Mouse (Mus musculus) MEL (cell line): Measurements from ENCODE around the gene Pop5. TPM values are rescaled to one million over a fixed set of nuclear protein-coding genes. Genes with fewer than 3 reads are reported as not detected.

Experiments used
- DNase-seq: peaks from one replicate; pipeline ENCODE4 v3.0.0; 2011; ENCODE audit warnings: low read depth, low spot score
- H3K27ac ChIP-seq: 2 replicates; pipeline ENCODE4 v1.5.1; 2012; ENCODE audit warnings: low read depth, mild to moderate bottlenecking, control low read depth, low read length, moderate library complexity; ENCODE audit not compliant: control insufficient read depth
- H3K27me3 ChIP-seq, 2 experiments: fragments of 150-350 bp in 1 of 2; sonication (generic) in 1 of 2; 2 replicates each; pipeline ENCODE4 v1.6.1; 2012; ENCODE audit warnings: low read length in 2 of 2, mild to moderate bottlenecking in 2 of 2, improper control_type of control experiment in 1 of 2, moderate library complexity in 1 of 2; ENCODE audit not compliant: insufficient read depth in 2 of 2, control insufficient read depth in 1 of 2
- H3K36me3 ChIP-seq, 2 experiments: 2 replicates each; pipeline ENCODE4 v1.6.1; 2012 to 2014; ENCODE audit warnings: low read length in 2 of 2, improper control_type of control experiment in 1 of 2, inconsistent platforms in 1 of 2, mild to moderate bottlenecking in 1 of 2; ENCODE audit not compliant: insufficient read depth in 2 of 2, control insufficient read depth in 1 of 2
- H3K4me1 ChIP-seq, 2 experiments: fragments of 150-350 bp in 1 of 2; sonication (generic) in 1 of 2; 2 replicates each; pipeline ENCODE4 v1.6.1; 2012; ENCODE audit warnings: low read length in 2 of 2, improper control_type of control experiment in 1 of 2, mild to moderate bottlenecking in 1 of 2; ENCODE audit not compliant: insufficient read depth in 2 of 2, control insufficient read depth in 1 of 2
- H3K4me3 ChIP-seq, 2 experiments: fragments of 150-350 bp in 1 of 2; sonication (generic) in 1 of 2; 2 replicates each; pipeline ENCODE4 v1.5.1; 2012; ENCODE audit warnings: low read depth in 2 of 2, low read length in 2 of 2, mild to moderate bottlenecking in 2 of 2, moderate library complexity in 2 of 2, control low read depth in 1 of 2, improper control_type of control experiment in 1 of 2; ENCODE audit not compliant: control insufficient read depth in 1 of 2, insufficient read depth in 1 of 2
- H3K79me2 ChIP-seq: 2 replicates; pipeline ENCODE4 v1.6.1; 2012; ENCODE audit warnings: mild to moderate bottlenecking, low read length, moderate library complexity; ENCODE audit not compliant: control insufficient read depth, poor library complexity, insufficient read depth
- H3K9ac ChIP-seq: 2 replicates; pipeline ENCODE4 v1.6.1; 2012; ENCODE audit warnings: low read depth, mild to moderate bottlenecking, control low read depth, low read length, moderate library complexity; ENCODE audit not compliant: control insufficient read depth, poor library complexity, severe bottlenecking
- H3K9me3 ChIP-seq: fragments of 150-350 bp; sonication (generic); replicated peaks from 2 replicates; pipeline ENCODE4 v1.6.1; 2012; ENCODE audit warnings: mild to moderate bottlenecking, low read length, improper control_type of control experiment, moderate library complexity; ENCODE audit not compliant: insufficient read depth
- CHD1 ChIP-seq: IDR thresholded peaks from 2 replicates; pipeline ENCODE4 v1.6.1; 2012; ENCODE audit warnings: low read depth, mild to moderate bottlenecking, inconsistent platforms, low read length, improper control_type of control experiment
- CTCF ChIP-seq, 3 experiments: IDR thresholded peaks in 2 of 3; conservative IDR thresholded peaks in 1 of 3; 2 replicates each; pipeline ENCODE4 v1.5.1; 2011 to 2012; ENCODE audit warnings: low read length in 3 of 3, low read depth in 2 of 3, mild to moderate bottlenecking in 2 of 3, improper control_type of control experiment in 1 of 3, inconsistent platforms in 1 of 3, mixed read lengths in 1 of 3, moderate library complexity in 1 of 3; ENCODE audit not compliant: control insufficient read depth in 1 of 3, insufficient read depth in 1 of 3, poor library complexity in 1 of 3, severe bottlenecking in 1 of 3
- E2F4 ChIP-seq: IDR thresholded peaks from 2 replicates; pipeline ENCODE4 v1.6.1; 2011; ENCODE audit warnings: low read depth, low read length, improper control_type of control experiment, borderline replicate concordance
- ELF1 ChIP-seq: IDR thresholded peaks from 2 replicates; pipeline ENCODE4 v1.6.1; 2014; ENCODE audit warnings: low read depth, mild to moderate bottlenecking, inconsistent platforms, low read length, improper control_type of control experiment, moderate library complexity
- ETS1 ChIP-seq: IDR thresholded peaks from 2 replicates; pipeline ENCODE4 v1.6.1; 2012; ENCODE audit warnings: low read depth, mild to moderate bottlenecking, inconsistent platforms, low read length, improper control_type of control experiment, moderate library complexity
- HCFC1 ChIP-seq: IDR thresholded peaks from 2 replicates; pipeline ENCODE4 v1.6.1; 2012; ENCODE audit warnings: low read depth, mild to moderate bottlenecking, inconsistent platforms, low read length, improper control_type of control experiment, moderate library complexity
- JUND ChIP-seq: IDR thresholded peaks from 2 replicates; pipeline ENCODE4 v1.6.1; 2011; ENCODE audit warnings: low read depth, mild to moderate bottlenecking, improper control_type of control experiment, low read length
- MAFK ChIP-seq: IDR thresholded peaks from 2 replicates; pipeline ENCODE4 v1.6.1; 2011; ENCODE audit warnings: low read depth, mild to moderate bottlenecking, low read length, improper control_type of control experiment, borderline replicate concordance
- MAX ChIP-seq: IDR thresholded peaks from 2 replicates; pipeline ENCODE4 v1.6.1; 2011; ENCODE audit warnings: low read length, improper control_type of control experiment
- MYC ChIP-seq: IDR thresholded peaks from 2 replicates; pipeline ENCODE4 v1.6.1; 2011; ENCODE audit warnings: low read depth, mild to moderate bottlenecking, low read length, improper control_type of control experiment, moderate library complexity
- NELFE ChIP-seq: IDR thresholded peaks from 2 replicates; pipeline ENCODE4 v1.6.1; 2011; ENCODE audit warnings: low read depth, low read length, improper control_type of control experiment
- NRF1 ChIP-seq: IDR thresholded peaks from 2 replicates; pipeline ENCODE4 v1.6.1; 2014; ENCODE audit warnings: low read depth, mild to moderate bottlenecking, inconsistent platforms, low read length, improper control_type of control experiment, moderate library complexity; ENCODE audit not compliant: poor library complexity, insufficient read depth, severe bottlenecking
- POLR2A ChIP-seq, 2 experiments: IDR thresholded peaks; 2 replicates each; pipeline ENCODE4 v1.6.1; 2011 to 2012; ENCODE audit warnings: low read length in 2 of 2, mild to moderate bottlenecking in 2 of 2, control low read depth in 1 of 2, improper control_type of control experiment in 1 of 2, low read depth in 1 of 2, moderate library complexity in 1 of 2; ENCODE audit not compliant: control insufficient read depth in 1 of 2, insufficient read depth in 1 of 2, poor library complexity in 1 of 2
- RAD21 ChIP-seq: IDR thresholded peaks from 2 replicates; pipeline ENCODE4 v1.6.1; 2011; ENCODE audit warnings: mild to moderate bottlenecking, low read depth, low read length, improper control_type of control experiment
- SIN3A ChIP-seq: IDR thresholded peaks from 2 replicates; pipeline ENCODE4 v1.6.1; 2012; ENCODE audit warnings: low read length, improper control_type of control experiment, inconsistent platforms
- SMC3 ChIP-seq: IDR thresholded peaks from 2 replicates; pipeline ENCODE4 v1.6.1; 2011; ENCODE audit warnings: low read depth, low read length, improper control_type of control experiment
- TBP ChIP-seq: IDR thresholded peaks from 2 replicates; pipeline ENCODE4 v1.8.0; 2011; ENCODE audit warnings: low read depth, low read length, improper control_type of control experiment
- TCF12 ChIP-seq: IDR thresholded peaks from 2 replicates; pipeline ENCODE4 v1.6.1; 2014; ENCODE audit warnings: low read depth, mild to moderate bottlenecking, inconsistent platforms, low read length, improper control_type of control experiment, moderate library complexity
- USF2 ChIP-seq, 2 experiments: IDR thresholded peaks; 2 replicates each; pipeline ENCODE4 v1.6.1; 2011 to 2012; ENCODE audit warnings: improper control_type of control experiment in 2 of 2, low read length in 2 of 2, borderline replicate concordance in 1 of 2, inconsistent platforms in 1 of 2, low read depth in 1 of 2, mild to moderate bottlenecking in 1 of 2; ENCODE audit not compliant: insufficient read depth in 1 of 2
- ZC3H11A ChIP-seq: IDR thresholded peaks from 2 replicates; pipeline ENCODE4 v1.6.1; 2012; ENCODE audit warnings: low read depth, mild to moderate bottlenecking, inconsistent platforms, low read length, improper control_type of control experiment
- ZKSCAN1 ChIP-seq: IDR thresholded peaks from 2 replicates; pipeline ENCODE4 v1.6.1; 2012; ENCODE audit warnings: low read depth, mild to moderate bottlenecking, inconsistent platforms, low read length, improper control_type of control experiment, moderate library complexity
- polyA plus RNA-seq, 2 experiments: library from polyadenylated mRNA; stranded (reverse) in 1 of 2; unstranded in 1 of 2; fragments of >175 nt in 1 of 2; fragments of >200 nt in 1 of 2; gene quantifications; 2 replicates each; pipeline versions ENCODE4 v1.2.1 to v1.2.4; 2012; ENCODE audit warnings: low replicate concordance in 2 of 2, low read depth in 1 of 2; ENCODE audit not compliant: insufficient read length in 2 of 2, insufficient read depth in 1 of 2, missing spikeins in 1 of 2
- total RNA-seq: library from RNA; depleted of rRNA; stranded (reverse); fragments of 300-350 nt; gene quantifications from 2 replicates; pipeline ENCODE4 v1.2.3, GENCODE M21; 2012

Pop5 gene
- total and polyA plus RNA-seq, 3 experiments: 103 to 388 (median 208) TPM

- Histone ChIP-seq H3K79me2 (peaks cover 9% of the 10 kb centered on the region), H3K4me1 (peaks cover 3 to 12% of the 10 kb centered on the region in 2 experiments; a peak in 2 of 4 replicates), H3K4me3 (no peak overlapping the region), H3K36me3 (peaks cover 4 to 13% of the 10 kb centered on the region in 2 experiments), H3K9ac (no peak overlapping the region), H3K27ac (no peak overlapping the region), H3K9me3 (no peaks in the 10 kb centered on the region), H3K27me3 (no peaks in the 10 kb centered on the region)
- TF ChIP-seq NELFE: no peak
- TF ChIP-seq ZKSCAN1: no peak
- TF ChIP-seq TBP: no peak
- TF ChIP-seq CHD1: no peak
- no peak for DNase-seq
Measured at GRCm38 (mm10) chr5:115240191-115240590, 4.6 kb downstream of the Pop5 start.

- no peaks in the 10 kb centered on the region for H3K9me3 ChIP-seq
- TF ChIP-seq TBP (no peak), MYC (no peak), RAD21 (no peak), SIN3A (no peak), NELFE (no peak), ETS1 (no peak), CTCF (IDR thresholded peaks at IDR 0.05 in 2 of 3, conservative IDR thresholded peaks at IDR 0.05 in 1 of 3; ENCODE audit: control insufficient read depth in 1 of 3, insufficient read depth in 1 of 3, low read depth in 2 of 3, low read length in 3 of 3, poor library complexity in 1 of 3, severe bottlenecking in 1 of 3) (no peak), ELF1 (no peak), JUND (no peak), POLR2A (IDR thresholded peaks at IDR 0.05; ENCODE audit: control insufficient read depth in 1 of 2, insufficient read depth in 1 of 2, low read depth in 1 of 2, low read length in 2 of 2, poor library complexity in 1 of 2) (no peak), USF2 (IDR thresholded peaks at IDR 0.05; ENCODE audit: borderline replicate concordance in 1 of 2, insufficient read depth in 1 of 2, low read depth in 1 of 2, low read length in 2 of 2) (no peak), TCF12 (no peak), MAX (no peak), E2F4 (no peak), NRF1 (no peak), MAFK (no peak), HCFC1 (no peak), SMC3 (no peak), ZC3H11A (no peak)
- H3K9ac ChIP-seq: no peak overlapping the region
- no peaks in the 10 kb centered on the region for H3K79me2 ChIP-seq
- H3K27ac ChIP-seq: no peak overlapping the region
- peaks cover 0 to 14% of the 10 kb centered on the region in 2 experiments; a peak in 2 of 4 replicates for H3K36me3 ChIP-seq
- H3K27me3 ChIP-seq: no peaks in the 10 kb centered on the region
- no peak overlapping the region for H3K4me3 ChIP-seq
- no peak for DNase-seq
- no peaks in the 10 kb centered on the region for H3K4me1 ChIP-seq
Measured at GRCm38 (mm10) chr5:115255472-115255871, 19.8 kb downstream of the Pop5 start.
